Mouse (Mus musculus): Measurements from ENCODE around the gene Apol11b. TPM values are rescaled to one million over a fixed set of nuclear protein-coding genes. Genes with fewer than 3 reads are reported as not detected.
"Not testable (repeated sequence)": the region's sequence is repeated elsewhere in the genome, so short reads cannot be mapped to it uniquely, and the experiment has no call there.

Gene Apol11b
- polyA plus RNA-seq, 1 experiment from 2014 or later, result not detected

DNA sequence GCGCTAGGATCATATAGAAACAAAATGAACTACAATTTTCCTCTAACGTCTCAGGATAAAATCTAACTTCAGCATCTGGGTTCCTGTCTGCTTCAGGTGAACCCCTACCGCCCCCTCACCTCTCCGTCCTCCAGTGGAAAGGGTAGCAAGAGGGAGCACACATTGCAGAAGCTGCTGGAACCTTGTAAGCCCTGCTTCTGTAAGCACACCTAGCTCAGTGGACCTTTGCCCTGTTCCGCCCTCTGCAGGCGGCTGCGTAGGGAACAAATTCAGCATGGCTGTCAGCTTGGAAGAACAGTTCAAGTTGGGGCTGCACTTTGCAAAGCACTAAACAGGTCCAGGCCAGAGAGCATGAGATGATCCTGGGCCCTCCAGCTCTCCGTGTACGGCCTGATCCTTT lies 14.4 kb downstream of the Apol11b start:
- not testable (repeated sequence) for H3K36me3 ChIP-seq (ENCODE audit: control insufficient read depth, insufficient read depth); H3K27ac ChIP-seq (ENCODE audit: low read depth, low read length); H3K4me1 ChIP-seq (replicated peaks; ENCODE audit: control insufficient read depth, insufficient read depth, low read length); H3K9ac ChIP-seq (ENCODE audit: low read depth, low read length); H3K27me3 ChIP-seq (replicated peaks; ENCODE audit: control insufficient read depth, insufficient read depth, low read length); H3K4me3 ChIP-seq (ENCODE audit: low read depth, low read length); H3K4me2 ChIP-seq (replicated peaks; ENCODE audit: low read depth); H3K9me3 ChIP-seq (ENCODE audit: control insufficient read depth)
- peak; percentile 68 for TF ChIP-seq CTCF (IDR thresholded peaks at IDR 0.05; ENCODE audit: low read depth)
- ATAC-seq, result peak; percentile 71
- 49% methylated on average over 9 of the region's 9 CpGs for WGBS

DNA sequence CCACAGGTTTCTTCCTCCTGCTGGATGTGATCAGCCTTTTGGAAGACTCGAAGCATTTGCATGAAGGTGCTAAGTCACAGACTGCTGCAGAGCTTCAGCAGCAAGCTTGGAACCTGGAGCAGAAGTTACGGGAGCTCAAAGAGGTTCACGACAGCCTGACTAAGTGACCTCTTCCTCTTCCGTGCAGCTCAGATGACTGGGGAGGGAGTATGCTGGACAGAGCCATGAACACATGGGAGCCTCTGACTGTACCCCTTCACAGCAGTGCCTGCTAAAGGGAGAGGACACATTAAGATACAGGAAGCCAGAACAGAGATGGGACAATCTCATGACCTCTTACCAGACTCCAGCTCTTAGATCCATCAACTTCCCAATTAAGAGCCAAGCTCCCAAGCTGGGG lies 16.6 kb downstream of the Apol11b start:
- not testable (repeated sequence) for ATAC-seq; H3K4me2 ChIP-seq (replicated peaks; ENCODE audit: low read depth); H3K4me3 ChIP-seq (ENCODE audit: low read depth, low read length); H3K27ac ChIP-seq (ENCODE audit: low read depth, low read length); H3K9me3 ChIP-seq (ENCODE audit: control insufficient read depth); H3K36me3 ChIP-seq (ENCODE audit: control insufficient read depth, insufficient read depth); H3K9ac ChIP-seq (ENCODE audit: low read depth, low read length); H3K4me1 ChIP-seq (replicated peaks; ENCODE audit: control insufficient read depth, insufficient read depth, low read length); H3K27me3 ChIP-seq (replicated peaks; ENCODE audit: control insufficient read depth, insufficient read depth, low read length)
- 72% methylated on average over 4 of the region's 4 CpGs for WGBS

DNA sequence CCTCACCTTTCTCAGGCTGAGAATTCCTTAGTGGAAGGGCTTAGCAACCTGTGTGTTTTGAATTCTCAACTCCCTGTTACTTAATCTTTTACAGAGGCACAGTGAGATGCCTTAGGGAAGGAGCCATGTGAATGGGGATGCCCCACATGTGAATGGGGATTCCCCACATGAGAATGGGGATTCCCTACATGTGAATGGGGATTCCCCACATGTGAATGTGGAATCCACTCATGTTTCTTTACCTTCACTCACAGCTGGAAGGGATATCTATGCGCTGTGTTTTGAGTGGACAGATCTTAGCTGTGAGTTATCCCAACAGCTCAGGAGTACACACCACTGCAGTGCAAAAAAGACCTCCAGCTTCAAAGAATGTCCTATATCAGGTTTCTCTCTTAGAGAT lies 18.4 kb downstream of the Apol11b start:
- Histone ChIP-seq H3K4me1 (replicated peaks; ENCODE audit: control insufficient read depth, insufficient read depth, low read length) (no peaks in the 10 kb centered on the region), H3K4me2 (replicated peaks; ENCODE audit: low read depth) (no peak overlapping the region), H3K27me3 (replicated peaks; ENCODE audit: control insufficient read depth, insufficient read depth, low read length) (no peaks in the 10 kb centered on the region), H3K9ac (ENCODE audit: low read depth, low read length) (no peak overlapping the region), H3K9me3 (ENCODE audit: control insufficient read depth) (no peaks in the 10 kb centered on the region), H3K36me3 (ENCODE audit: control insufficient read depth, insufficient read depth) (no peaks in the 10 kb centered on the region), H3K4me3 (ENCODE audit: low read depth, low read length) (no peak overlapping the region), H3K27ac (ENCODE audit: low read depth, low read length) (no peak overlapping the region)
- no peak for ATAC-seq
- TF ChIP-seq CTCF (IDR thresholded peaks at IDR 0.05; ENCODE audit: low read depth), result no peak
- WGBS, result 92% methylated on average over 1 of the region's 1 CpGs

DNA sequence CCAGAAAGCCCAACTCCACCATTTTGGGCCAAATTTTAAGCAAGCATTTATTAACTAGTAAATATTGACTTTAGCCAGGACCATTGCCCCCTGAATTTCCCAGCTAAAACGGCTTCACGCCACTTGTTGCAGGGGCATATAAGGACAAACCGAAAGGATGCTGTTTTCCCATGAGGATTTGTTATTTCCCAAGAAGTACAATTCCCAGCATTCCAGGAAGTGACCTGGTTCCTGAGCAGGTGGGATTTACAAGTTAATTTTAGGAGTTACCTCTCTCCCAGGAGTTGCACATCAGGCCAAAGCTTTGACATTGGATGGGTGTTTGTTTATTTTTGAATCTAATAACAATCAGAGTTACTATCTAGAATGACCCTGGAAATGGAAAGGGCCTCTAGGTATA lies 37.0 kb downstream of the Apol11b start:
- no peak overlapping the region for H3K9ac ChIP-seq (ENCODE audit: low read depth, low read length)
- H3K4me1 ChIP-seq (replicated peaks; ENCODE audit: control insufficient read depth, insufficient read depth, low read length), result no peaks in the 10 kb centered on the region
- WGBS, result 90% methylated on average over 3 of the region's 3 CpGs
- H3K4me2 ChIP-seq (replicated peaks; ENCODE audit: low read depth), result no peak overlapping the region
- H3K9me3 ChIP-seq (ENCODE audit: control insufficient read depth), result no peaks in the 10 kb centered on the region
- H3K27ac ChIP-seq (ENCODE audit: low read depth, low read length), result no peak overlapping the region
- no peak for TF ChIP-seq CTCF (IDR thresholded peaks at IDR 0.05; ENCODE audit: low read depth)
- no peak overlapping the region for H3K4me3 ChIP-seq (ENCODE audit: low read depth, low read length)
- no peak for ATAC-seq
- no peaks in the 10 kb centered on the region for H3K27me3 ChIP-seq (replicated peaks; ENCODE audit: control insufficient read depth, insufficient read depth, low read length)
- no peaks in the 10 kb centered on the region for H3K36me3 ChIP-seq (ENCODE audit: control insufficient read depth, insufficient read depth)

DNA sequence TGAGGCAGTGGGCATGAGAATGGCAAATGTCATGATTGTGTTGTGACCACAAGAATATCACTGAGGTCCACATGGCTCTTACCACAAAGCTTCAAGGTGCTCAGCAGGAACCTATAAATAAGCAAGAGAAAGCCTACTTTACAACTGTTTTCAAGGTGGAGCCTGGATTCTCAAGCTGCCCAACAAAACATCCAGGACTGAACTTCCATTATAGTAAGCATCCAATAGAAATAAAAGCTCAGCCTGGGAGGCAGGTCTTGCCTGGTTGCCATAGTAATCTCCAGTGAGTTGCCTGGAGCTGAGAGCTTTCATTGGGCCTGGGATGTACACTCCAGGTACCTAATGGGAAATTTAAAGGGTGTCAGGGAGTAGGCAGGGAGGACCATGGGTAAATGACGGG lies 44.1 kb downstream of the Apol11b start, which contains the start of gene Gm36245:
Gene Gm36245, plus strand, starts transcription at position 301 of the 400 bp plus-strand sequence.
- Histone ChIP-seq H3K4me2 (replicated peaks; ENCODE audit: low read depth) (no peak within 1 kb of the TSS), H3K27ac (ENCODE audit: low read depth, low read length) (no peak within 1 kb of the TSS), H3K27me3 (replicated peaks; ENCODE audit: control insufficient read depth, insufficient read depth, low read length) (no peaks in the 10 kb centered on the region), H3K36me3 (ENCODE audit: control insufficient read depth, insufficient read depth) (no peaks in the 10 kb centered on the region), H3K4me1 (replicated peaks; ENCODE audit: control insufficient read depth, insufficient read depth, low read length) (no peaks in the 10 kb centered on the region), H3K4me3 (ENCODE audit: low read depth, low read length) (no peak within 1 kb of the TSS), H3K9ac (ENCODE audit: low read depth, low read length) (no peak within 1 kb of the TSS), H3K9me3 (ENCODE audit: control insufficient read depth) (no peaks in the 10 kb centered on the region)
- WGBS, result 96% methylated on average over 1 of the region's 1 CpGs
- TF ChIP-seq CTCF (IDR thresholded peaks at IDR 0.05; ENCODE audit: low read depth), result no peak
- no peak for ATAC-seq

DNA sequence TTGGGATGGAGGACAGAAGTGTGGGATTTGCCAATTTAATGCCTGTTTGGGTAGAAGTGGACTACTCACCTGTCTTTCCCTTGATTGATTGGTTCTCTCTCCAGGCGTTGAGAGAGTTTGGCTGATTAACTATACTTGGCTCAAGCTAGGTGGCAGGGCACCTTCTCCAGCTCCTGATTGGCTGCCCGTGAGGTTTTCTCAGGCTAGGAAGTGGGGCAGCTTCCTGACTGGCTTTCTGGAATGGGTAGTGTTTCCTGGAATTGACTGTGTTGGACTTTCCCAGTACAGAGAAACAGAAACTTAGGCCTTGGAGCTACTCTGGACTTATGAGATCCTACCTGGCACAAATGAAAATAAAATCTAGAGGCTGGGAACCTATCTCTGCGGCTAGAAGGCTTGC lies 44.7 kb downstream of the Apol11b start:
- H3K4me1 ChIP-seq (replicated peaks; ENCODE audit: control insufficient read depth, insufficient read depth, low read length), result no peaks in the 10 kb centered on the region
- ATAC-seq, result no peak
- no peak for TF ChIP-seq CTCF (IDR thresholded peaks at IDR 0.05; ENCODE audit: low read depth)
- no peaks in the 10 kb centered on the region for H3K9me3 ChIP-seq (ENCODE audit: control insufficient read depth)
- WGBS, result 63% methylated on average over 3 of the region's 3 CpGs
- H3K9ac ChIP-seq (ENCODE audit: low read depth, low read length), result no peak overlapping the region
- no peaks in the 10 kb centered on the region for H3K27me3 ChIP-seq (replicated peaks; ENCODE audit: control insufficient read depth, insufficient read depth, low read length)
- no peak overlapping the region for H3K4me2 ChIP-seq (replicated peaks; ENCODE audit: low read depth)
- no peak overlapping the region for H3K4me3 ChIP-seq (ENCODE audit: low read depth, low read length)
- no peaks in the 10 kb centered on the region for H3K36me3 ChIP-seq (ENCODE audit: control insufficient read depth, insufficient read depth)
- no peak overlapping the region for H3K27ac ChIP-seq (ENCODE audit: low read depth, low read length)

DNA sequence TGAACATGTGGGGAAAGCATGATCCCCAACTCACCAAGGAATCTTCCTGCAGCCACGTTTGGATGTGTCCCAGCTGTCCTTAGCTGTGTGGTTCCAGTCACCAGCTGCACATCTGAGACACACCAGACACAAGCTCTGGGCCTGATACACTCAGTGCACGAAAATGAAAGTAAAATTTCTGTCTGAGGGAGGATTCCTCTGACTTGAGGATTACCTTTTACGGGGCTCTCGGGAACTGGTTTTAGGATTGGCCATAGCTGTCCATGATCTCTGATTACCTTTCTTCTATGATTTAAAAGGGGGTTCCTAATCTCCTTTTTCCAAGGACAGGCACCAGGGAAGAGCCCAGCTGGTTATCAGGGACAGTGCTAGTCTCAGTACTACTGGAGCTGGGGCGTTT lies 47.1 kb downstream of the Apol11b start, which contains the start of gene Apol10b:
Gene Apol10b, minus strand, starts transcription at position 165 of the 400 bp plus-strand sequence.
- Histone ChIP-seq H3K9ac (ENCODE audit: low read depth, low read length) (no peak within 1 kb of the TSS), H3K4me1 (replicated peaks; ENCODE audit: control insufficient read depth, insufficient read depth, low read length) (no peaks in the 10 kb centered on the region), H3K27ac (ENCODE audit: low read depth, low read length) (no peak within 1 kb of the TSS), H3K36me3 (ENCODE audit: control insufficient read depth, insufficient read depth) (no peaks in the 10 kb centered on the region; the same call in 1 of the 2 replicates), H3K27me3 (replicated peaks; ENCODE audit: control insufficient read depth, insufficient read depth, low read length) (no peaks in the 10 kb centered on the region), H3K9me3 (ENCODE audit: control insufficient read depth) (no peaks in the 10 kb centered on the region), H3K4me3 (ENCODE audit: low read depth, low read length) (no peak within 1 kb of the TSS), H3K4me2 (replicated peaks; ENCODE audit: low read depth) (peak within 1 kb of the TSS; percentile 9; the same call in 1 of the 2 replicates)
- no peak for ATAC-seq
- WGBS, result 36% methylated on average over 5 of the region's 5 CpGs
- TF ChIP-seq CTCF (IDR thresholded peaks at IDR 0.05; ENCODE audit: low read depth), result no peak

All from intestine, postnatal 0 days (tissue).